Mouse (Mus musculus): ENCODE measurements at regions not wholly inside any gene's neighbourhood (a gene's known extent, or its start where the extent isn't known, plus 50 kb on each side); places are given as distances from the start of the nearest gene placed in this dataset.

GRCm38 (mm10) chr16:71739104-71739503 is 569.0 kb upstream of the Robo1 start:
- Histone ChIP-seq H3K9me3 (ENCODE audit: control insufficient read depth, low read length) (no peaks in the 10 kb centered on the region), H3K9ac (replicated peaks) (no peak overlapping the region)
- TF ChIP-seq CTCF (IDR thresholded peaks at IDR 0.05; ENCODE audit: low read depth) (no peak), EP300 (IDR thresholded peaks at IDR 0.05; ENCODE audit: low read depth) (no peak)

DNA sequence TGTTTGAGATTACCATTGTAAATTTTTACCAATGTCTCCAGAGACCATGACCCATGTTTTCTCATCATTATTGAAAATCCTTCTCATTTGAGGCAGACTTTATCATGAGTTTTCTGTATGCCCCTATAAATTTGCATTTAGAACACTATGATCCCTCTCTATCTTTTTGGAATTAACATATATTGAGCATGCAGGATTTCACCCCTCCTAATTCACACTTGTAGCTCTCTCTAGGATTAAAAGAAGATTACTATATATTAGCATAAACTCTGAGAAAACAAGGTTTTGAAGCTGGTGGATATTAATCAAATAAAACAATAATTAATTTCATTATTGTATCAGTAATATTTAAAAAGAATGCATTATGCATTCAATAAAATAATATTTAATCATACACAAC is 527.2 kb upstream of the Robo1 start:
- Histone ChIP-seq H3K9ac (replicated peaks) (no peak overlapping the region), H3K4me2 (ENCODE audit: low read depth) (no peak overlapping the region), H3K9me3 (ENCODE audit: control insufficient read depth, low read length) (no peaks in the 10 kb centered on the region), H3K27me3 (ENCODE audit: control insufficient read depth, insufficient read depth, low read length) (no peaks in the 10 kb centered on the region), H3K36me3 (replicated peaks; ENCODE audit: control insufficient read depth, insufficient read depth, low read depth) (no peaks in the 10 kb centered on the region), H3K4me1 (replicated peaks; ENCODE audit: control insufficient read depth in 2 of 2, insufficient read depth in 2 of 2, low read length in 1 of 2) (no peaks in the 10 kb centered on the region), H3K4me3 (ENCODE audit: insufficient read depth in 1 of 2, low read depth in 2 of 2, low read length in 2 of 2) (no peak overlapping the region), H3K27ac (no peak overlapping the region)
- TF ChIP-seq EP300 (IDR thresholded peaks at IDR 0.05; ENCODE audit: low read depth) (no peak), CTCF (IDR thresholded peaks at IDR 0.05; ENCODE audit: low read depth) (no peak)
- DNase-seq (ENCODE audit: low read depth in 3 of 3, low spot score in 3 of 3) (no peak), ATAC-seq (ENCODE audit: insufficient read depth) (no peak)

More at GRCm38 (mm10) chr16:71739104-71739503, 569.0 kb upstream of the Robo1 start:
- WGBS (ENCODE audit: insufficient replicate concordance) = 54% methylated on average over 5 of the region's 5 CpGs
- H3K4me1 ChIP-seq (replicated peaks; ENCODE audit: control insufficient read depth in 2 of 2, insufficient read depth in 2 of 2, low read length in 1 of 2) = no peaks in the 10 kb centered on the region
- no peak overlapping the region for H3K4me3 ChIP-seq (ENCODE audit: insufficient read depth in 1 of 2, low read depth in 2 of 2, low read length in 2 of 2)
- H3K27ac ChIP-seq = no peak overlapping the region
- no peaks in the 10 kb centered on the region for H3K27me3 ChIP-seq (ENCODE audit: control insufficient read depth, insufficient read depth, low read length)
- ATAC-seq (ENCODE audit: insufficient read depth) (no peak), DNase-seq (ENCODE audit: low read depth in 3 of 3, low spot score in 3 of 3) (no peak)
- no peak overlapping the region for H3K4me2 ChIP-seq (ENCODE audit: low read depth)
- H3K36me3 ChIP-seq (replicated peaks; ENCODE audit: control insufficient read depth, insufficient read depth, low read depth) = no peaks in the 10 kb centered on the region

DNA sequence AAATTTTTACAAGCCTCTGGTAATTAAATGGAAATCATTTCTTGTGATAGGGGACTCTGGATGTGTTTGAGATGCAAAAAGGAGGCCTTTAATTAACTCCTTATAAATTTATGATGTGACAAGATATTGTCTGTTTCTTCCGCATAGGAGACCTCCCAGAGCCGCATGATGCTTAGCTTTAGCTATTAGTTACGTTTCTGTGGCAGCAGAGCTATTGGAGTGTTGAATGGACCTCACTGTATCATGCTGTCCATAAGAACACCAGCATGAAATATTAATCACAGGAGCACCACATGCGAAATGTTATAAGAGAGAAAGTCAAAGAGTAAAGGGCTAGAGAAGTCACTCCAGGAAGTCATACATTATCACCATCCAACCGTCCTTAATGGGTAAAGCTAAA is 495.3 kb upstream of the Robo1 start:
- Histone ChIP-seq H3K9ac (replicated peaks) (no peak overlapping the region), H3K4me2 (ENCODE audit: low read depth) (no peak overlapping the region), H3K4me1 (replicated peaks; ENCODE audit: control insufficient read depth in 2 of 2, insufficient read depth in 2 of 2, low read length in 1 of 2) (no peaks in the 10 kb centered on the region), H3K36me3 (replicated peaks; ENCODE audit: control insufficient read depth, insufficient read depth, low read depth) (no peaks in the 10 kb centered on the region), H3K9me3 (ENCODE audit: control insufficient read depth, low read length) (no peaks in the 10 kb centered on the region), H3K27ac (no peak overlapping the region), H3K4me3 (ENCODE audit: insufficient read depth in 1 of 2, low read depth in 2 of 2, low read length in 2 of 2) (no peak overlapping the region), H3K27me3 (ENCODE audit: control insufficient read depth, insufficient read depth, low read length) (no peaks in the 10 kb centered on the region)
- no peak for DNase-seq (ENCODE audit: low read depth in 3 of 3, low spot score in 3 of 3)
- no peak for ATAC-seq (ENCODE audit: insufficient read depth)
- TF ChIP-seq EP300 (IDR thresholded peaks at IDR 0.05; ENCODE audit: low read depth) = no peak
- no peak for TF ChIP-seq CTCF (IDR thresholded peaks at IDR 0.05; ENCODE audit: low read depth)
- 67% methylated on average over 5 of the region's 5 CpGs for WGBS (ENCODE audit: insufficient replicate concordance)

DNA sequence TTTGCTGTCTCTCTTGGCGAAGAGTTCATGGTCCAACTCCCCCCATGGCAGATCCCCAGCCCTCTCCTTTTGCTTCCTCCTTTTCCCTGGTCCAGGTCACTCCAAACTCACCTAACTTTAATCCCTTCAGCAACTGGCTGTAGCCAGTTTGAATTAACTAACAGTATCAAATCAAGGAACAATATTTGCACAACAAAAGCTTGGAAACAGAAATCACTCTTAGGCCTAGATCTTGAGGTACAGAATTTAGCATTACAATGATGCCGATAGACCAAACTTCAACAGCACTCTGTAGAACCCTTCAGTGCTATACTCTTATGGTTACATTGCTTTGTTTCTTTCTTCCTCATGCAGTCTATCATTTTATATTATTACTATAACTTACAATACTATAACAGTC is 472.8 kb upstream of the Robo1 start:
- Histone ChIP-seq H3K36me3 (replicated peaks; ENCODE audit: control insufficient read depth, insufficient read depth, low read depth) (no peaks in the 10 kb centered on the region), H3K4me2 (ENCODE audit: low read depth) (no peak overlapping the region), H3K27me3 (ENCODE audit: control insufficient read depth, insufficient read depth, low read length) (no peaks in the 10 kb centered on the region), H3K4me1 (replicated peaks; ENCODE audit: control insufficient read depth in 2 of 2, insufficient read depth in 2 of 2, low read length in 1 of 2) (no peaks in the 10 kb centered on the region), H3K27ac (no peak overlapping the region), H3K9ac (replicated peaks) (no peak overlapping the region), H3K4me3 (ENCODE audit: insufficient read depth in 1 of 2, low read depth in 2 of 2, low read length in 2 of 2) (no peak overlapping the region), H3K9me3 (ENCODE audit: control insufficient read depth, low read length) (no peaks in the 10 kb centered on the region)
- 53% methylated on average over 2 of the region's 2 CpGs for WGBS (ENCODE audit: insufficient replicate concordance)
- ATAC-seq (ENCODE audit: insufficient read depth) = no peak
- no peak for TF ChIP-seq EP300 (IDR thresholded peaks at IDR 0.05; ENCODE audit: low read depth)
- no peak for TF ChIP-seq CTCF (IDR thresholded peaks at IDR 0.05; ENCODE audit: low read depth)
- no peak for DNase-seq (ENCODE audit: low read depth in 3 of 3, low spot score in 3 of 3)

- 60% methylated on average over 3 of the region's 3 CpGs for WGBS (ENCODE audit: insufficient replicate concordance)
- no peak for TF ChIP-seq EP300 (IDR thresholded peaks at IDR 0.05; ENCODE audit: low read depth)
- TF ChIP-seq CTCF (IDR thresholded peaks at IDR 0.05; ENCODE audit: low read depth) = no peak
Observed at GRCm38 (mm10) chr16:71850097-71850496, 458.0 kb upstream of the Robo1 start.

More at GRCm38 (mm10) chr16:71850097-71850496, 458.0 kb upstream of the Robo1 start:
- no peaks in the 10 kb centered on the region for H3K36me3 ChIP-seq (replicated peaks; ENCODE audit: control insufficient read depth, insufficient read depth, low read depth)
- no peak overlapping the region for H3K9ac ChIP-seq (replicated peaks)
- no peak overlapping the region for H3K4me2 ChIP-seq (ENCODE audit: low read depth)
- H3K9me3 ChIP-seq (ENCODE audit: control insufficient read depth, low read length) = no peaks in the 10 kb centered on the region
- no peaks in the 10 kb centered on the region for H3K4me1 ChIP-seq (replicated peaks; ENCODE audit: control insufficient read depth in 2 of 2, insufficient read depth in 2 of 2, low read length in 1 of 2)
- ATAC-seq (ENCODE audit: insufficient read depth) = no peak
- no peaks in the 10 kb centered on the region for H3K27me3 ChIP-seq (ENCODE audit: control insufficient read depth, insufficient read depth, low read length)
- H3K27ac ChIP-seq = no peak overlapping the region
- H3K4me3 ChIP-seq (ENCODE audit: insufficient read depth in 1 of 2, low read depth in 2 of 2, low read length in 2 of 2) = no peak overlapping the region
- DNase-seq (ENCODE audit: low read depth in 3 of 3, low spot score in 3 of 3) = no peak
